Mouse (Mus musculus): Measurements from ENCODE around the gene Sik2.

DNA sequence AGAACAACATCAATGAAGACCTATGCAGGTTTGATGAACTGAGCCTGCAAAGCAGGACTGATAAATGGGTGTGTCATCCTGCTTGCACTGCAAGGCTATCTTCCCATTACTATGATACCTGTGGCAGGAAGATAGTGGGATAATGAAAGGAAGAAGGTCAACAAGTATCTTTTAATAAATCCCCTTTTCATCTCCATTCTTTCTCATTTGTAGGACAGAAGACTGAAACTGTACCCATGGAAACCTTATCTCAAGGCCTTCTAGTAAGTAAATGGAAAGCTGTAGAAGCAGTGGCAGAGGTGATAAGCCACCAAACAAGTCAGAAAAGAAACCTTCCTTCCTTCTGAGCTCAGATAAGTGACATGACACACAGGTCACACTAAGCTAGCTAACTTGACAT lies 84.4 kb downstream of the Sik2 start:
- no peak for TF ChIP-seq CTCF (IDR thresholded peaks at IDR 0.05; ENCODE audit: low read depth, low read length)
- TF ChIP-seq POLR2A (IDR thresholded peaks at IDR 0.05; ENCODE audit: borderline replicate concordance, low read depth, low read length): no peak

Measured in bone marrow macrophage, adult 2 months (primary cell).